Mouse (Mus musculus) lung, postnatal 14 days (tissue): ENCODE measurements around the gene Tbce.
"Not testable (repeated sequence)": the region's sequence is repeated elsewhere in the genome, so short reads cannot be mapped to it uniquely, and the experiment has no call there.

Source experiments
- DNase-seq: peaks from one replicate; pipeline ENCODE4 v3.0.0; 2021

Gene Tbce

DNA sequence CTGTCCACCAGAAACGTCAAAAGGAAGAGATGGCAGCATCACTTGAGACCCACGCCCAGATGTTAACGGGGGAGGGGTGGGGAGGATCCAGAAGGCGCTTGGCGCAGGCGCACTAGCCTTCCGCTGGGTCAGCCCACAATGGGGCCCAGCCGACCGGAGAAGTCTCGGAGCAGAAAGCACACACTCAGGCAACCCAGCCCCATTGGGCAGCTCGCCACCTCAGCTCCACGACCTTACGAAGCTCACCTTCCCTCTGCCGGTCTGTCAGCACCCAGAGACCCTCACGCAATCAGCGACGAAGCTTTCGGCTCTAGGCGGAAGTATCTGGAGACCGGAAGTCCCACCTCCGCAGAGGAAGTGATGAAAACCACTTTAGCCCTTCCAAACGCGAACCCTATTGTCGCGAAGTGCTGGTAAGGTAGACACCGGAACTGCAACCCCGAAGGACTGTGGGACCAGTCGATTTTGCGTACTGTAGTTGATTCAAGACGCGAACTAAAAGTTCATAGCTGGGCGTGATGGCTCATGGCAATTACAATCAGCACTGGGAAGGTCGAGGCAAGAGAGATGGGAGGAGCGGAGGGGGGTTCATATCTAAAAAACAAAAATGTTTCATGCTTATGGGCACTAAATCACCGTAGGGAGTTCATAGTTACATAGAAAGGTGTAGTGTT, at the start of gene Tbce:
Gene Tbce, minus strand, starts transcription at position 347 of the 674 bp plus-strand sequence.
- peak; percentile 90 for DNase-seq

DNA sequence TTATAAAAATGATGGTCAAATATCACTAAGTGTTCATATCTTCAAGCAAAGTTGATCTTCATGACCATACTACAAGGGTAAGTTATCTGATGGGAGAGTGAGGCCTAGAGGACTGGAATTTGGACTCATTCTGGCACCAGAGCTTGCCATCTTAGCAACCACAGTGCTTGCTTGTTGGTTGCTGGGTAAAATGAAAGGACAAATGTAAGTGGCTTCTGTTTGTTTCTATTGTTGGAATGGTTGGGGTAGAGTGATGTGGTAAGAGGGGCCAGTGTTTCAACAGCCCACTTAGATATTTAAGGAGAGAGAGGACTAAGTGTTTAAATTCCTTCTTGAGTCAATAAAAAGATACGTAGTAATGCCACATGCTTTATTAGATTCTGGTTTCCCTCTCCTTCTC, 49.2 kb upstream of the Tbce start:
- peak; percentile 5 for DNase-seq

DNA sequence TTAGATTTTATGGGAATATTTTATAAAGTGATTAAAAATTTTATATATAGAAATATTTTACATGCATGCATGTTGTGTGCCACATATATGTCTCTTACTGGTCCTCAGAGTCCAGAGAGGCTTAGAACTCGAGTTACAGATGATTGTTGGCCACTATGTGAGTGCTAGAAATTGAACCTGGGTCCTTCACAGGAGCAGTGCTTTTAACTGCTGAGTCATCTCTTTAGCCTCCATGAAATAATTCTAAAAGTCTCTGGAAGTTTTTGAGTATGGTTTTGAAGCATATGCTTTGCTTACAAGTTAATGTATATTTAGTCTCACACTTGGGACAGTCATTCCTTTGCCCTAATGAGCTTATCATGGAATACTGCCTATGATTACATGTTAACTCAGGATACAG, 35.9 kb upstream of the Tbce start:
- no peak for DNase-seq

DNA sequence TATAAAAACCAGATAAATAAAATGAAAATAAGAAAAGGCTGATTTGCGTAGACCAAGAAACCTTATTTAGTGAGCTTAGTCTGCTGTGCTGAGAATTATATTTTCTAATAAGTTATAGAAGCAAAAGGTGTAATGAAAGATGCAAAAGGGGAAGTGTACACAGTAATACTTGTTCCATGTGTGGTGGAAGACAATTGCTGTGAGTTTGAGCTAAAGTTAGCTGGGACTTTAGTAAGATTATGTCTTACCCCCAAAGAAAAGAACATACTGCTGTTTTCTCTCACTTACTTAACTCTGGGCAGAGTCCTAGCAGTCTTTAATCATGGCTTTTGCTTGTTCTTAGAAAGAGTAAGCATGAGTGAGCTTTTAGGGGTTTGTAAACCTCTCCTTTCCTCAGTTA, 34.9 kb upstream of the Tbce start:
- no peak for DNase-seq

GRCm38 (mm10) chr13:14069291-14069690, 29.9 kb upstream of the Tbce start:
- no peak for DNase-seq

DNA sequence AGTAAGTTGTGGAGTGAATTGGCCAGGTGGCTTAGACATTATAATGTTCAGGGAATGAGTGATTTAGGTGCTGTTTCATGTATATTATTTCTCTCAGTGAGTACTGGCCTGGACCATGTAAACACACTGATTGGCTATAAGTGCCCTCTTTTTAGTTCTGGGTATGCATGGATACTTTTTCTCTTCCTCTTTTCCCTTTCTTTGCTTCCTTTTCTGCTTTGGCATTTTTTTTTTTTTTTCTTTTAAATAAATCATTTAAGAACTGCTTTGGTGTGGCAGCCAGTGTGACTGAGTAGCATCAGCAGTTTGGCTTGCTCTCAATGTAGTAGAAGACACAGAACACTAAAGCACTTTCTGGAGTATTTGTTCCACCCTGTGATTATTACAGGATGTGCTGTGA, 28.6 kb upstream of the Tbce start:
- no peak for DNase-seq

- DNase-seq = no peak
Observed at GRCm38 (mm10) chr13:14065701-14066100, 26.3 kb upstream of the Tbce start.

- DNase-seq = no peak
Observed at GRCm38 (mm10) chr13:14065028-14065380, 25.6 kb upstream of the Tbce start.

DNA sequence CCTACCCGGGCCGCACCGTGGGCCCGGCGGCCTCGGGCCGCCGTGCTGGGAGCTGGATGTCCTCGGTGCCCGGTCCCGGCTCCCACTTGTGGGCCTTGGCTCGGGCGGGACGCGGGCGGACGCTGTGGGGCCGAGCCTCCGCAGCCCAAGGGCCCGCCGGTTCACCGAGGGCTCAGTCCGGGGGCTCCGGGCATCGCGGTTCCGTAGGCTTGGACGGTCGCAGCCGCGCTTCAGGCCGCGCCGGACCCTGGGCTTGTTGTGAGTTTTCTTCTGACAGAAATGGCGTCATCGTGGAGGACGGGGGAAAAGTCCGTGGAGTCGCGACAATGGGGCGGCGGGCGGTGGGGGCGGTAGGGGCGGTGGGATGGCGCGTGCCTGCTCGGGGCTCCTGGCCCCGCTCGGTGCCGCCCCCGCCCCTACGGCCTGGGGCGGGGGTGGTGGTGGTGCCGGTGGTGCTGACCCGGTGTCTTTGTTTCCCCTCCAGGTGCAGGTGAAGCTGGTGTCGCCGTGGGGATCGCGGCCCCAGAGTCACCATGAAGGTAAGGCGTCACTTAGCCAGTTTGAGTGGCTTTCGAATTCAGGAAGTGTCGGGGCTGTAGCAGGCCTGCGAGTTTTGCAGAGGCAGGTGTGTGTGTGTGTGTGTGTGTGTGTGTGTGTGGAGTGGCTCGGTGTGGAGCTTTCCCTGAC, 25.0 kb upstream of the Tbce start:
- peak; percentile 62 for DNase-seq

- DNase-seq = no peak
Observed at GRCm38 (mm10) chr13:14063942-14064271, 24.5 kb upstream of the Tbce start.

- DNase-seq = peak; percentile 95
Observed at GRCm38 (mm10) chr13:14063013-14063941, 23.8 kb upstream of the Tbce start, which contains the start of the genes Arid4b and Ggps1. Gene Arid4b (plus strand): TSS chr13:14063232. Gene Ggps1 (minus strand): TSS chr13:14063488.

DNA sequence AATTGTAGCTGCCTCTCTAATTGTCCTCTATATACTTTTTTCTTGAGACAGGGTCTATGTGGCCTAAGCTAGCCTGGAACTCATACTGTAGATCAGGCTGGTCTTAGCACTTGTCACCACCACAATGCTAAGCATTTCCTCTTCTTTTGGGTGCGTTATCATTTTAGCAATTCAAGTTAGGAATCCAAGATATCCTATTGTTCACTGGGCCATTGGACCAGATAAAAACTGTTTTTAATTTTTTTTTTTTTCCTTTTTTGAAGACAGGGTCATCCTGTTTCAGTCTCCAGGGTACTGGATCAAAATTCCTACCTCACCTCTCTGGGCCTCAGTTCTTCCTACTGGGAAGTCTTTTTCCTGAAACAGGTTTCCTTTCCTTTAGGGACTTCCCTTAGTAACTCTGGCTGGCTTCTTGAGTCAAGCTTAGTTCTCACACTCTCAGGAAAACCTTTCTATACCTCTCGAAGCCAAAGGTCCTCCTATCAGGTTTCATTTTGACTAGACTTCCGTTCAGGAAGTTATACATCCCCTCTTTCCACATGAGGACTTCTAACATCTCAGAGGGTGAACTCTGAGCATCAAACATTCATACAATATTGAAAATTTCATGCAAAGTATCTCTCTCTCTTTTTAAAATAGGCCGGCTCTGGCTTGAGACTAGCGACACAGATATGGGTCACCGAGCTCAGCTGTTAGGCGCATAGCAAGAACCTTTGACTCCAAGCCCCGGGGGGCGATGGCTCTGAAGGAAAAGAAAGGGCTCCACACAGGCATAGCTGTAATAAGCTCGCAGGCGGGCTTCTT, 23.0 kb upstream of the Tbce start:
- no peak for DNase-seq

DNA sequence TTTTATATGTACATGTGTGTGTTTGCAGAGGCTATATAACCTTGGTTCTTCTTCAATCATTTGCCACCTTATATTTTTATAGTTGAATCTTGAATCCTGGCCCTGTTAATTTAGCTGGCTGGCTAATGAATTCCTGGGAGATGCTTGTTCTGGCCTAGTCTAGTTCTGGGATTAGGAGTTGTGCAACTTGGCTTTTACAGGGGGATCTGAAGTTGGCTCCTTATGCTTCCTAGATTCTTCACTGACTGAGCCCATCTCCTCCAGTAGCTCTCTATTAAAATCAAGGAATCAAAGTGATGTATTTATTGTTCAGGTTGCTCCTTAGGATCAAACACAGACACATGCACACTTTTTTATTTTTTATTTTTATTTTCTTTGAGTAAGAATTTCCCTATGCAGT, 20.1 kb upstream of the Tbce start:
- no peak for DNase-seq

- DNase-seq = no peak
Observed at GRCm38 (mm10) chr13:14056801-14057200, 17.4 kb upstream of the Tbce start.

- no peak for DNase-seq
Observed at GRCm38 (mm10) chr13:14049878-14050277, 10.4 kb upstream of the Tbce start.

DNA sequence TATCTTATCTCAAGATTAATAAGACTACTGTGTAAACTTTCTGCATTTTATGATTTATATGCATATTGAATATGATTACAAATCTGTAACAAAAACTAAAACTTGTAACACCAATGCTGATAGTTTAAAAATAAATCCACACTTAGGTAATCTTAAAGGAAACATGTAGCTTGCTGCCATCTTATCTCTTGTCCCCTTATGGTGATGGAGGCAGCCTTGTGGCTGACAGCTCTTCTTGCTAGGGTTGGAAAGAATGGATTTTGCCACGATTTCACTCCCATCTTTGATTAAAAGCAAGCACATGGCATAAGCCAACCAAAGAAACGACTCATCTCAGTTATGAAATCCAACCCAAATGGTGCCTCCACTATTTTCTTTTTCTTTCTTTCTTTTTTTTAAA, 5.1 kb upstream of the Tbce start:
- DNase-seq = no peak

DNA sequence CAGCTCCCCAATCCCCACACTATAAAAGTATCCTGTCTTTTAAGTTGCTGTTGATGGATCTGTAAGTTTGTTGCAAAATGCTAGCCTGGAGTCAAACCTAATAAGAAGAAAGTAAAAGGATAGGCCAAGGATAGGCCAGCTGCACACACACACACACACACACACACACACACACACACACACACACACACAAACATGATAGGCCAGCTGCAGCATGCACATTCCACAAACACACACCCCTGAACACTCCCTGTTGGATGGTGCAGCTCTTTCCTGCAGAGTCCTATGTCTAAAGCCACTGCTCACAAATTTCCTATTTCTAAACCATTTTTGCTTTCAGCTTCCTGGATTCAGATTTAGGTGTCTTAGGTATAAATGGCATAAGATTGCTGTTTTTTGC, 4.4 kb upstream of the Tbce start:
- DNase-seq = no peak

GRCm38 (mm10) chr13:14040186-14040585, 748 bp upstream of the Tbce start:
- DNase-seq = no peak

DNA sequence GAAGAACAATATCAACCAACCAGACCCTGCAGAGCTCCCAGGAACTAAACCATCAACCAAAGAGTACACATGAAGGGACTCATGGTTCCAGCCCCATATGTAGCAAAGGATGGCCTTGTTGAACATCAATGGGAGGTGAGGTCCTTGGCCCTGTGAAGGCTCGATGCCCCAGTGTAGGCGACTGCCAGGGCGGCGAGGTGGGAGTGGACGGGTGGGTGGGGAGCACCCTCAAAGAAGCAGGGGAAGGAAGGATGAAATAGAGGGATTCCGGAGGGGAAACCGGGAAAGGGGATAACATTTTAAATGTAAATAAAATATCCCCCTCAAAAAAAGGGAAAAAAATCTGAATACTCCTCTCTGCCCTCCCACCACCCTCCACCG, 537 bp downstream of the Tbce start:
- DNase-seq = no peak

GRCm38 (mm10) chr13:14035875-14036630, 3.4 kb downstream of the Tbce start:
- DNase-seq = no peak

DNA sequence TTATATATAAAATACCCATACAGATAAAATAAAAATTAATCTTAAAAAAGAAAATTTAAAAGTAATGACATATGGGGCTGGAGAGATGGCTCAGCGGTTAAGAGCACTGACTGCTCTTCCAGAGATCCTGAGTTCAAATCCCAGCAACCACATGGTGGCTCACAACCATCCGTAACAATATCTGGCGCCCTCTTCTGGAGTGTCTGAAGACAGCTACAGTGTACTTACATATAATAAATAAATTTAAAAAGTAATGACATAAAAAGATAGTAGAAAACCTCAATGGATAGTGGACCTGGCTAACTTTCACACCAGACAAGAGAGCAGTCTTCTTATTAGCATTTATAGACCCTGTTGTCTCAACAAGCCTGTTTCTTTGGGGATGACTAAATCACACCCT, 4.1 kb downstream of the Tbce start:
- not testable (repeated sequence) for DNase-seq

DNA sequence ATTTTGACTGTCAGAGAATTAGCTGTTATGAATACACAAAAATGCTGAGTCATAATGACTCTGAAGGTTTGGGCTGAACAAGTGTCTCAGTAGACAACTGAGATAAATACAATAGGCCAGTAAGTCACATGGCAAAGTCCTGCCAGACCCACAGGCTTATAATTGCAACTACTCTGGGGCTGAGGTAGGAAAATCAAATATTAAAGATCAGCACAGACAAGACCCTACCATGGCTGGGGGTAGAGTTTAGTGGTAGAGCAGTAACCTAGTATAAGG, 5.4 kb downstream of the Tbce start:
- no peak for DNase-seq
